In the genomic region with DNA sequence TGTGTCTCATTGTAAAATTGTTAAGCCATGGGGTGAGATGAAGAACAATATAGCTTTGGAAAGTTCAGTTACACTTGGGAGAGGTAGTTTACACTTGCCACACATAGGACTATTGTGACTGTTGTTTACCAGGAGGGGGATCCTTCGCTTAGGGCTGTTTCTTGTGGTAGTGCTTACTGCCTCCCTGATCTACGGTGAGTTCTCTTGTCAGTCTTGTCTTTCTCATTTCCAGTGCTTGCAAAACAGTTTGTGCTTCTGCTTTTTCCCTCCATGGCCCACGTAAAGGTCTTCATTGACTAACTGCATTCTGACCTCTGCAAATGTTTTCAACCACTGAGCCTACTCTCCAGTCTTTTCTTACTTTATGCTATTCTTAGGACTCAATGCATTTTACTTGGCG, we compare ENCODE assay signal across 19 mouse cellular contexts. TPM values are rescaled to one million over a fixed set of nuclear protein-coding genes. Genes with fewer than 3 reads are reported as not detected.
"Had no signal": no experiment of that assay in that cellular context is flagged by ENCODE, and none has a peak within 500 bp of the region (broad histone marks: within the 10 kb centered on the region; RNA-seq: fewer than 3 reads in every experiment).

No protein-coding gene starts in this region.

- H3K4me1 ChIP-seq: liver, embryonic 13.5 days; midbrain, embryonic 12.5 days; neural tube, embryonic 12.5 days had no signal

- H3K36me3 ChIP-seq: liver, embryonic 13.5 days had no signal

- H3K27ac ChIP-seq: kidney, postnatal 0 days; layer of hippocampus, adult 2 months; limb, embryonic 13.5 days; liver, embryonic 13.5 days; midbrain, embryonic 12.5 days; neural tube, embryonic 12.5 days had no signal

- H3K4me2 ChIP-seq: limb, embryonic 13.5 days; liver, embryonic 13.5 days; lung, embryonic 14.5 days; midbrain, embryonic 12.5 days; neural tube, embryonic 12.5 days had no signal

- H3K9ac ChIP-seq: limb, embryonic 13.5 days; liver, embryonic 13.5 days; lung, embryonic 14.5 days; midbrain, embryonic 12.5 days; neural tube, embryonic 12.5 days had no signal

- H3K4me3 ChIP-seq: layer of hippocampus, adult 2 months; limb, embryonic 13.5 days; liver, embryonic 13.5 days; midbrain, embryonic 12.5 days; myocyte; neural tube, embryonic 12.5 days had no signal

- H3K9me3 ChIP-seq: limb, embryonic 13.5 days; liver, embryonic 13.5 days; megakaryocyte, embryonic 14.5 days; midbrain, embryonic 12.5 days; neural tube, embryonic 12.5 days had no signal

- DNase-seq: kidney, adult 11 months; kidney, adult 9 months; kidney, postnatal 4 days; left cerebral cortex, postnatal 4 days; liver, embryonic 13.5 days; lung, embryonic 14.5 days; lung, postnatal 10 days; retina, postnatal 1 day; right cerebral cortex, postnatal 4 days; spleen, adult 18-20 months; thymus, adult 18-20 months; thymus, postnatal 36 days had no signal

- H3K27me3 ChIP-seq: limb, embryonic 13.5 days; liver, embryonic 13.5 days; megakaryocyte, embryonic 14.5 days; midbrain, embryonic 12.5 days; neural tube, embryonic 12.5 days had no signal

RNA-seq across cellular contexts. Expression of gene Nek10, which starts 2.9 kb away (rescaled TPM):
- polyA plus RNA-seq: liver, embryonic 13.5 days; neural tube, embryonic 12.5 days had no signal
